Mouse (Mus musculus): ENCODE measurements around the gene Il19. TPM values are rescaled to one million over a fixed set of nuclear protein-coding genes. Genes with fewer than 3 reads are reported as not detected.

Gene Il19
- total RNA-seq, 2 experiments from 2014 or later, result not detected

GRCm38 (mm10) chr1:130918323-130918980 is 21.5 kb downstream of the Il19 start:
- no peak for TF ChIP-seq CTCF (IDR thresholded peaks at IDR 0.05)
- Histone ChIP-seq H3K27ac (no peak overlapping the region), H3K4me3 (no peak overlapping the region)
- DNase-seq (ENCODE audit: extremely low spot score in 1 of 2, low spot score in 2 of 2), result no peak
- intact Hi-C loops (cut with DNase I), result no loop called here

- Histone ChIP-seq H3K27ac (no peak within 1 kb of the TSS), H3K4me3 (no peak within 1 kb of the TSS)
- no peak for TF ChIP-seq CTCF (IDR thresholded peaks at IDR 0.05)
- DNase-seq (ENCODE audit: extremely low spot score in 1 of 2, low spot score in 2 of 2), result no peak
- intact Hi-C loops (cut with DNase I), result no loop called here
Observed at GRCm38 (mm10) chr1:130911401-130912010, 28.4 kb downstream of the Il19 start, which contains the start of gene Il20. Gene Il20, minus strand, starts transcription at chr1:130911451.

GRCm38 (mm10) chr1:130902505-130902904 is 37.4 kb downstream of the Il19 start:
- Histone ChIP-seq H3K4me3 (no peak overlapping the region), H3K27ac (no peak overlapping the region)
- no peak for TF ChIP-seq CTCF (IDR thresholded peaks at IDR 0.05)
- DNase-seq (ENCODE audit: extremely low spot score in 1 of 2, low spot score in 2 of 2), result no peak
- intact Hi-C loops (cut with DNase I), result no loop called here

GRCm38 (mm10) chr1:130894468-130894867 is 45.4 kb downstream of the Il19 start:
- Histone ChIP-seq H3K4me3 (no peak overlapping the region), H3K27ac (no peak overlapping the region)
- intact Hi-C loops (cut with DNase I), result no loop called here
- no peak for TF ChIP-seq CTCF (IDR thresholded peaks at IDR 0.05)
- no peak for DNase-seq (ENCODE audit: extremely low spot score in 1 of 2, low spot score in 2 of 2)

GRCm38 (mm10) chr1:130893329-130894040 is 46.4 kb downstream of the Il19 start:
- intact Hi-C loops (cut with DNase I), result no loop called here
- Histone ChIP-seq H3K4me3 (no peak overlapping the region), H3K27ac (no peak overlapping the region)
- no peak for DNase-seq (ENCODE audit: extremely low spot score in 1 of 2, low spot score in 2 of 2)
- no peak for TF ChIP-seq CTCF (IDR thresholded peaks at IDR 0.05)

GRCm38 (mm10) chr1:130892446-130892845 is 47.5 kb downstream of the Il19 start:
- H3K4me3 ChIP-seq, result no peak overlapping the region
- TF ChIP-seq CTCF (IDR thresholded peaks at IDR 0.05), result no peak
- intact Hi-C loops (cut with DNase I), result no loop called here

GRCm38 (mm10) chr1:130887354-130887753 is 52.6 kb downstream of the Il19 start, which contains the start of gene Il24:
Gene Il24, minus strand, starts transcription at chr1:130887454.
- DNase-seq (ENCODE audit: extremely low spot score in 1 of 2, low spot score in 2 of 2), result no peak
- Histone ChIP-seq H3K4me3 (no peak within 1 kb of the TSS), H3K27ac (no peak within 1 kb of the TSS)
- TF ChIP-seq CTCF (IDR thresholded peaks at IDR 0.05), result no peak
- intact Hi-C loops (cut with DNase I), result no loop called here

More at GRCm38 (mm10) chr1:130892446-130892845, 47.5 kb downstream of the Il19 start:
- no peak overlapping the region for H3K27ac ChIP-seq
- no peak for DNase-seq (ENCODE audit: extremely low spot score in 1 of 2, low spot score in 2 of 2)

- no peak for DNase-seq (ENCODE audit: extremely low spot score in 1 of 2, low spot score in 2 of 2)
- Histone ChIP-seq H3K27ac (no peak overlapping the region), H3K4me3 (no peak overlapping the region)
- no peak for TF ChIP-seq CTCF (IDR thresholded peaks at IDR 0.05)
- intact Hi-C loops (cut with DNase I), result no loop called here
Observed at GRCm38 (mm10) chr1:130883146-130883545, 56.8 kb downstream of the Il19 start.

Other genes starting within 250 kb of the Il19 start
- not detected for gene Gm29427, start 224.3 kb downstream of the Il19 start, total RNA-seq (2021)
- gene Yod1, start 222.8 kb downstream of the Il19 start, total RNA-seq (2021), result 10 to 100 TPM; 16.0 to 17.2 TPM
- 10 to 100 TPM; 43.3 to 45.7 TPM for gene Pfkfb2, start 210.9 kb downstream of the Il19 start, total RNA-seq (2021)
- gene AA986860, start 208.1 kb downstream of the Il19 start, total RNA-seq (2021), result 1 to 10 TPM; 1.3 to 1.7 TPM
- not detected for gene Fcamr, start 139.2 kb downstream of the Il19 start, total RNA-seq (2021)
- gene Pigr, start 113.4 kb downstream of the Il19 start, total RNA-seq (2021), result under 1 TPM in 1 of 2 experiments, not detected in 1; 0.14 TPM
- gene Fcmr, start 74.4 kb downstream of the Il19 start, total RNA-seq (2021), result not detected
- gene Il24, start 52.7 kb downstream of the Il19 start, total RNA-seq (2021), result not detected
- gene Il20, start 28.7 kb downstream of the Il19 start, total RNA-seq (2021), result not detected
- not detected for gene Il10, start 79.7 kb upstream of the Il19 start, total RNA-seq (2021)
- 10 to 100 TPM; 31.0 to 32.8 TPM for gene Mapkapk2, start 157.7 kb upstream of the Il19 start, total RNA-seq (2021)
- 10 to 100 TPM; 15.6 to 16.6 TPM for gene Dyrk3, start 198.2 kb upstream of the Il19 start, total RNA-seq (2021)
- gene Eif2d, start 213.1 kb upstream of the Il19 start, total RNA-seq (2021), result 10 to 100 TPM; 38.2 to 42.1 TPM

Data from left cerebral cortex, adult 2 months (tissue).